Mouse (Mus musculus) C2C12 (cell line): Measurements from ENCODE around the gene Gsg1.

Experiments
- CTCF ChIP-seq: IDR thresholded peaks from one replicate; pipeline ENCODE4 v1.5.1; 2011; ENCODE audit not compliant: control insufficient read depth, insufficient read depth, insufficient read length
- MYOD1 ChIP-seq: IDR thresholded peaks from one replicate; pipeline ENCODE4 v1.6.1; 2011; ENCODE audit warnings: low read depth; ENCODE audit not compliant: control insufficient read depth, insufficient read length

- no peak for TF ChIP-seq CTCF
- no peak for TF ChIP-seq MYOD1
These were observed 61.2 kb downstream of the Gsg1 start for GRCm38 (mm10) chr6:135192993-135193392.
